Mouse (Mus musculus) lung, adult 2 months (tissue): ENCODE data around the gene Fahd2a. TPM values are rescaled to one million over a fixed set of nuclear protein-coding genes. Genes with fewer than 3 reads are reported as not detected.

Experiments
- DNase-seq: peaks from one replicate; pipeline ENCODE4 v3.0.0; 2022
- H3K4me1 ChIP-seq: fragments of 200-500 bp; 2 replicates; pipeline ENCODE4 v1.6.1; 2011; ENCODE audit warnings: low read length; ENCODE audit not compliant: control insufficient read depth, insufficient read depth
- H3K4me3 ChIP-seq: fragments of 200-500 bp; replicated peaks from 2 replicates; pipeline ENCODE3; 2011; ENCODE audit warnings: low read depth, mild to moderate bottlenecking, control low read depth, low read length; ENCODE audit errors: extremely low read depth
- CTCF ChIP-seq: fragments of 200-500 bp; IDR thresholded peaks from 2 replicates; pipeline ENCODE4 v1.5.1; 2011; ENCODE audit warnings: mild to moderate bottlenecking, low read length, control low read depth; ENCODE audit not compliant: insufficient read depth
- POLR2A ChIP-seq: fragments of 200-500 bp; IDR thresholded peaks from 2 replicates; pipeline ENCODE4 v1.6.1; 2011; ENCODE audit warnings: low read depth, mild to moderate bottlenecking, control low read depth, low read length, borderline replicate concordance; ENCODE audit errors: extremely low read depth
- WGBS: fragments of 180-500 bp; shearing (Covaris S2); methylation state at CpG from one replicate; pipeline ENCODE4 v1.1.7; 2018; 5-methylcytosine and 5-hydroxymethylcytosine counted together
- polyA plus RNA-seq: library from polyadenylated mRNA; depleted of rRNA; stranded (reverse); fragments of >200 nt; gene quantifications from 2 replicates; pipeline ENCODE4 v1.2.3, GENCODE M21; 2012

Gene Fahd2a
- polyA plus RNA-seq, 1 experiment = 14.0 TPM

GRCm38 (mm10) chr2:127435554-127435953, 8.8 kb downstream of the Fahd2a start:
- H3K4me3 ChIP-seq = no peak overlapping the region
- 97% methylated on average over 2 of the region's 2 CpGs for WGBS
- DNase-seq = no peak
- no peaks in the 10 kb centered on the region for H3K4me1 ChIP-seq
- TF ChIP-seq CTCF (no peak), POLR2A (no peak)

DNA sequence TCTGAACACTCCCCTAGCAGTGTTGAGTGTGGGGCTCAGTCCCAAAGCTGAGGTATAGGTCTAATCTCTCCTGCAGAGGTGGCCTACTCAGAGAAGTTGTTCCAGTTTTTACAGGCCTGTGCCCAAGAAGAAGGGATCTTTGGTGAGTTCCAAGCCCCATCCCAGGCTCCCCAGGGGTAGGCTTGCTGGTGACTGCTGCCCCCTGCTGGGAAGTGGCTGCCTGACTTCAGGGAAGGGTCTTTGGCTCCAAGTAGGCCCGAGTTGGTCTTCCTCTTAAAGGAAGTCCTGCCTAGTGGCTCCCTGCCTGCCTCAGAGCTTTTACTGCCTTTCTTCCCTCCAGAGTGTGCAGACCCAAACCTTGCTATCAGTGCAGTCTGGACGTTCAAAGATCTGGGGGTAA, 9.2 kb downstream of the Fahd2a start:
- Histone ChIP-seq H3K4me1 (no peaks in the 10 kb centered on the region), H3K4me3 (no peak overlapping the region)
- WGBS = 30% methylated on average over 2 of the region's 2 CpGs
- TF ChIP-seq CTCF = peak; percentile 44
- no peak for TF ChIP-seq POLR2A
- DNase-seq = peak; percentile 19

DNA sequence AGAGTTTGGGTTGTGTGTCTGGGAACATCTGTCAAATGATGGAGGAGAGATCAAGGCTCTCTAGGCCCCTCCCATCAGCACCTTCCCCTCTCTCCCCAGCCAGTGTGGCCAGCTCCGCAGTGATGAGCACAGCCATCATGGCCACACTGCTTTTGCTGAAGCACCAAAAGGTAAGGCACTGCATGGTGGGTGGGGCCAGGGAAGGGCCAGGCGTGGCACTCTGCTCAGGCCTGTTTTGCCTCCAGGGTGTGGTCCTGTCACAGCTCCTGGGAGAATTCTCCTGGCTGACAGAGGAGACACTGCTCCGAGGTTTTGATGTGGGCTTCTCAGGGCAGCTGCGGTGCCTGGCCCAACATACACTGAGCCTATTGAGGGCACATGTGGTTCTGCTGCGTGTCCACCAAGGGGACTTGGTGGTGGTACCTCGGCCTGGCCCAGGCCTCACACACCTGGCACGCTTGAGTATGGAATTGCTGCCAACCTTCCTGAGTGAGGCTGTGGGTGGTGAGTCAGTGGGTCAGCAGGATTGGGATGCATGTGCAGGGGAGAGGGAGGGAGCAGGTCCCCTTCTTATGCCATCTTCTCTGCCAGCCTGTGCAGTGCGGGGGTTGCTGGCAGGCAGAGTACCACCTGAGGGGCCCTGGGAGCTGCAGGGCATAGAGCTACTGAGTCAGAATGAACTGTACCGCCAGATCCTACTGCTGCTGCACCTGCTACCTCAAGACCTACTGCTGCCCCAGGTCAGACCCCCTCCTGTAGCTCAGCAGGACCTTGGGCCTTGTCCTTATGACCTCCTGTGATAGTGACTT, 10.7 kb downstream of the Fahd2a start:
- 79% methylated on average over 9 of the region's 9 CpGs for WGBS
- TF ChIP-seq CTCF (no peak), POLR2A (no peak)
- H3K4me3 ChIP-seq = no peak overlapping the region
- no peak for DNase-seq
- no peaks in the 10 kb centered on the region for H3K4me1 ChIP-seq

DNA sequence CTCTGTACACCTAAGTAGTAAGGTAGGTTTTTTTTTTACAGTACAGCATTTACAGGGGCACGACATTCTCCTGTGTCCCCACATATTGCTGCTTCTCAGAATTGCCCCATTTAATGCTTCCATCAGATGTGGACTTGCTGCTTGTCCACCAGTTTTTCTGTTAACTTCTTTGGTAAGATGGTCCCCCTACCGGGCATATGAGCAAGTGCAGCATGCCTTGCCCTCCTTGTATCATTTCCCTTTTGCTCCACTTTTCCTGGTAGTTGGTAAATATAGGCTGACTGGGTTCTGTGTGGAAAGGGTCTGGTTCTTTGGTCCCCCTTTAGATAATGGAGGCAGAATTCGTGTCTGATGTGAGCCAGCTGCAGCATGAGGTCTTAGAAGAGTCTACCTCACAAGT, 14.1 kb downstream of the Fahd2a start:
- peak; percentile 16 for DNase-seq
- 22% methylated on average over 3 of the region's 3 CpGs for WGBS
- no peak overlapping the region for H3K4me3 ChIP-seq
- TF ChIP-seq POLR2A (no peak), CTCF (peak; percentile 43; the same call in 1 of the 2 replicates)
- no peaks in the 10 kb centered on the region for H3K4me1 ChIP-seq

GRCm38 (mm10) chr2:127424977-127425376, 19.4 kb downstream of the Fahd2a start, which contains the start of gene Gpat2:
Gene Gpat2, plus strand, starts transcription at chr2:127425199.
- WGBS = 76% methylated on average over 17 of the region's 17 CpGs
- Histone ChIP-seq H3K4me3 (no peak within 1 kb of the TSS), H3K4me1 (no peaks in the 10 kb centered on the region)
- DNase-seq = no peak
- TF ChIP-seq CTCF (no peak), POLR2A (no peak)

DNA sequence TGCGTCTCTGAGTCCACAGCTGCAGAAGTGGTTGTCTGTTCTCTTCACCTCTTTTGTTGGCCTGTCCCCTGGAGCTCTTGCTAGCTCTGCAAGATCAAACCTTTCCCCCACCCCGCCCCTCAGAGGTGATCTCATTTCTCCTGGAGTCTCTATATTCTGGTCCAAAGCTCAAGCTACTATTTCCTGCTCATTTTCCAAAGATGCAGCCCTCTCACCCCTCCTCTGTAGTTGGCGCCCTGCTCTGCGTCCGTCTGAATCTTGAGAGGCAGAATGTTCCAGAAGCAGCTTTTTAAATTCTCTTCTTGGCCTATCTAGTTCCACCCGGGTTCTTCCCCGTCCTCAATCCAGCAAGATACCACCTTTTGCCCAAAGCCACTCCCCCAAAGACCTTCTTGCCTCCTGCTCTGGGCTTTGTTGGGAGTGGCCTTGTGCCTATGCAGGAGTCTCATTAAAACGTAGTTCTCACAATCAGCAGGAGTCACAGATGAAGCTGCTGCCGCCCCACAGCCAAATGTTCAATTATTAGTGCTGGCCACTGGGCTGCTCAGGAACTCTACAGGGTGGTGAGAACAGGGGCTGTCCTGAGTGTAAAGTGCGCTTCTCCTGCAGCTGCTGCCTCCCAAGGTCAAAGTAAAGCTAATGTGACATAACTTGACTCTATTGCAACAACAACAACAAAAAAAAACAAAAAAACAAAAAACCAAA, 25.9 kb downstream of the Fahd2a start:
- no peaks in the 10 kb centered on the region for H3K4me1 ChIP-seq
- WGBS = 55% methylated on average over 10 of the region's 10 CpGs
- no peak overlapping the region for H3K4me3 ChIP-seq
- no peak for DNase-seq
- TF ChIP-seq POLR2A = no peak
- no peak for TF ChIP-seq CTCF

GRCm38 (mm10) chr2:127416706-127417105, 27.7 kb downstream of the Fahd2a start:
- no peak for TF ChIP-seq CTCF
- TF ChIP-seq POLR2A = no peak
- 57% methylated on average over 3 of the region's 3 CpGs for WGBS
- DNase-seq = no peak

GRCm38 (mm10) chr2:127415806-127416205, 28.6 kb downstream of the Fahd2a start:
- no peak for DNase-seq
- Histone ChIP-seq H3K4me3 (no peak overlapping the region), H3K4me1 (no peaks in the 10 kb centered on the region)
- no peak for TF ChIP-seq CTCF
- TF ChIP-seq POLR2A = no peak
- WGBS = 61% methylated on average over 10 of the region's 10 CpGs

More at GRCm38 (mm10) chr2:127416706-127417105, 27.7 kb downstream of the Fahd2a start:
- no peak overlapping the region for H3K4me3 ChIP-seq
- no peaks in the 10 kb centered on the region for H3K4me1 ChIP-seq

DNA sequence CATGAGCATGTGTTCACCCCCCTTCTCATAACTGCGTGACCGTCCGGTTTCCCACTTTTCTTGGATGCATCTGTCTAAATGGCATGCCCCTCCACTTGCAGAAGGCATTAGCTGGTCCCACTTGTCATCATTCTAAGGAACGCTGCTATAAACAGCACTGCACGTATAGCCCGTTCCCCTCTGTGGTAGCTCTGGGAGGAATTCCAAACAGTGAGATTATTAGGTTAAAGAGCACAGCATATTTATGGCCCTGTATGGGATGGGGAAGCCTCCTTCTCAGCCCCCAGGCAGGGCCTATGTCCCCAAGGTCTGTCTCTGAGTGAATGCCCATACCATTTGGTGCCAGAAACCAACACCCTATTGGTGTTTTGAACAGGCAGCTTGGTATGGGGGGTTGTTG, 33.2 kb downstream of the Fahd2a start:
- Histone ChIP-seq H3K4me3 (no peak overlapping the region), H3K4me1 (no peaks in the 10 kb centered on the region)
- no peak for DNase-seq
- 75% methylated on average over 6 of the region's 6 CpGs for WGBS
- TF ChIP-seq CTCF (no peak), POLR2A (no peak)

GRCm38 (mm10) chr2:127398738-127399137, 45.6 kb downstream of the Fahd2a start:
- WGBS = 75% methylated on average over 7 of the region's 7 CpGs
- TF ChIP-seq POLR2A (no peak), CTCF (no peak)
- Histone ChIP-seq H3K4me3 (no peak overlapping the region), H3K4me1 (no peaks in the 10 kb centered on the region)
- DNase-seq = no peak

GRCm38 (mm10) chr2:127394606-127395161, 49.7 kb downstream of the Fahd2a start:
- Histone ChIP-seq H3K4me1 (no peaks in the 10 kb centered on the region), H3K4me3 (no peak overlapping the region)
- no peak for DNase-seq
- 79% methylated on average over 5 of the region's 5 CpGs for WGBS
- TF ChIP-seq CTCF (no peak), POLR2A (no peak)
